Mouse (Mus musculus): ENCODE measurements around the gene Rtp4. TPM values are rescaled to one million over a fixed set of nuclear protein-coding genes. Genes with fewer than 3 reads are reported as not detected.

The Rtp4 gene
- polyA plus RNA-seq (2012; rRNA removed): 14.7 and 23.6 TPM in 2 replicates

GRCm38 (mm10) chr16:23520235-23520871, at the start of gene Rtp4, which contains the start of gene Masp1:
Gene Rtp4, plus strand, starts transcription at chr16:23520291.
Gene Masp1, minus strand, starts transcription at chr16:23520815.
- 9% methylated on average over 12 of the region's 12 CpGs for WGBS
- DNase-seq (ENCODE audit: low read depth, low spot score): no peak

GRCm38 (mm10) chr16:23471551-23471950, 48.5 kb upstream of the Rtp4 start:
- WGBS: 85% methylated on average over 6 of the region's 6 CpGs

DNA sequence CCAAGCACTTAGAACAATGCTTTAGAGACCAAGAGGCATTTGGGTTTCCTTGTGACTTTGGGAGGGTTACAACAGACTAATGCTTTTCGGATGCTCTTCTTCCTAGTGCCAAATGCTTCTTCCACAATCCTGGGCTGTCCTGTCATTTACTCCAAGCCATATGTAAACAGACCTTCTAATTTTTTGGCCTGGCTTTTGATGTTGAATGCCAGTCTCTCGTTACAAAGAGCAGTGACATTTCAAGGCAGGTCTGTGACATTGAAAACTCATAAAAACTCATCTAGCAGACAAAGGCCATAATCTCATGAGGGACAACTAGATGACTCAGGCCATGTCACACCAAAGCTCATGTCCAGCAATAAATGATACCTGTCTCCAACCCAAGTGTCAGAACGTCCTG, 48.0 kb upstream of the Rtp4 start:
- DNase-seq (ENCODE audit: low read depth, low spot score): no peak

More at GRCm38 (mm10) chr16:23471551-23471950, 48.5 kb upstream of the Rtp4 start:
- no peak for DNase-seq (ENCODE audit: low read depth, low spot score)

DNA sequence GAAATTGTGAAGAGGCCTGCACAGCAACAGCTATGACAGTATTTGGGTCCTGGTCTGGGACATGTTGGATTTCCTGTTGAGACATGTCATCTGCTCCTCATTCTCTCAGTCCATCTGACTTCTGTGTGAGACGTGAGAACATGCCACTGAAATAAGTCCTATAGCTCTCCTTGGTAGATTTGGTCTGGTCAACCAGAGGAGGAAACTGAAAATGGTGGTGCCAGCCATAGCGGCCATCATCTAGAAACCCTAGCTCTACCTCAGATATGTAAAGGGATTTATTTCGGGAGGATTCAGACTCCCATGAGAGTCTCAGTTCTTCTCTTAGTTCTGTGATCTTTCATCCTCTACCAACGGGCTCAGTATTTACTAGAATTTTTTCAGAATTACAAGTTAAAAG, 44.4 kb upstream of the Rtp4 start:
- no peak for DNase-seq (ENCODE audit: low read depth, low spot score)
- 86% methylated on average over 4 of the region's 4 CpGs for WGBS

More for the DNA sequence above, 48.0 kb upstream of the Rtp4 start:
- 35% methylated on average over 3 of the region's 3 CpGs for WGBS

DNA sequence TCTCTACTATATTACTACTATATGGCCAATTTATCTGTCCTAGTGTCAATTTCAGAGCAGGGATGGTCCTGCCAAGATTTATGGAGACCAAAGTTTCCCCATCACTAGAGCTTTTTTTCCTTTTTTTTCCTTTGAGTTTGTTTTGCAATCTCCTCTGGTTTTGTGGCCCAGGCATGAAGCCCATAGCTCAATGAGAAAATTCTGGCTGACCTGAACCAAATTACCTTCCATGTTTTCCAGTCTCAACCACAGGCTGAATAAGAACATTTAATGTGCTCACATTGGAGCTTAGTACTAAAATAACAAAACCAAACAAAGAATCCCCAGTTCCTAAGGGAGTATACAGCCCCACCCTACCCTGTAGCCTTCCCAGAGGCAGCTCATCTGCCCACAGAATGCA, 43.5 kb upstream of the Rtp4 start:
- DNase-seq (ENCODE audit: low read depth, low spot score): no peak

GRCm38 (mm10) chr16:23479872-23480603, 40.1 kb upstream of the Rtp4 start:
- 77% methylated on average over 7 of the region's 7 CpGs for WGBS
- DNase-seq (ENCODE audit: low read depth, low spot score): no peak

DNA sequence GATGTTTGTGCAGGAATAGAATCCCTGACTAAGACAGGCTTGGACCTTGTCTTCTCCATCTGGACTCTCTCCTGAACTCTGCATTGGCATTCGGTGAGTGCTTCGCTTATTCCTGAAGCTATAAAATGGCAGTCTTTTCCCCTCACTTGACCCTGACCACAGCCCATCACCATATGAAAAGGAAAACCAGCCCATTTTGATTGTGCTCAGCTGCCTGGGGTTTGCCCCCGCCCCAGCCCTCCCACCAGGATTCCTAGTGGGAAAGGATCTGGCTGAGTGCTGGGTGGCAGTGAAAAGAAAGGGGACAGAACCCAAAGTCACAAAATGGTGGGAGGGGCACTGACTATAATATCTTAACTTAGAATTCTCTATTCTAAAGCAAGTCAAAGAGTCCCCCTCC, 37.9 kb upstream of the Rtp4 start:
- WGBS: 87% methylated on average over 3 of the region's 3 CpGs
- no peak for DNase-seq (ENCODE audit: low read depth, low spot score)

DNA sequence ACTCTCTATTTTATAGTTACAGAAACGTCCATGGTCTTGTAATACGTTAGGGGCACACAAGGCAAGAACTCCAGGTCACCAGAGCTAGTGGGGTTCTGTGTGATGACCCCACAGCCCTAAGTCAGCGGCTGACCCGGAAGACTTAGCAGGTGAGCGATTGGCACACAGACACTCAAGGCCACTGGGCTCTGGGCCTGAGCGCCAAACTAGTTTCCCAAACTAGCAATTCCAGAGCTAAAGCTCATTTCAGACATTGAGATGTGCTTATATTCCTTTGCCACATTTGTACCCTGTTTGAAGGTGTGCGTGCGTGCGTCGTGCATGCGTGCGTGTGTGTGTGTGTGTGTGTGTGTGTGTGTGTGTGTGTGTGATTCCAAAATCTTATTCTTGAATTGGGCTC, 37.2 kb upstream of the Rtp4 start:
- WGBS: 92% methylated on average over 12 of the region's 12 CpGs
- no peak for DNase-seq (ENCODE audit: low read depth, low spot score)

DNA sequence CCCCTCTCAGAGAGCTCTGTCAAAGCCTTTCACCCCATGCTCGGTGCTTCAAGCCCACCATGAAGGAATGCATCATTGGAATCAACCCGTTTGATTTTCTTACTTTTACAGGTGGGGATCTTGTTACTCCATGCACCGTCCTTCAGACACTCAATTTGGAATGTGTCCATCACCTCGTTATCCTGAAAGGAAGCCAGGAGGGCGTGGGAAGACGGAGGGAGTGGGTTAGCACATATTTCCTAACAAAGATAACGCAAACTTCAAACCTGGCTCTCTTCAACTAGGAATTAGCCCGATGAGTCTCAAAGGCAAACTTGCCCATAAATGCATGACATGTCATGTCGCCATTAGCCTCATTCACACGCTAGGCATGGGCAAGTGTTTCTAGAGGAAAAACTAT, 36.8 kb upstream of the Rtp4 start:
- no peak for DNase-seq (ENCODE audit: low read depth, low spot score)
- WGBS: 73% methylated on average over 10 of the region's 10 CpGs

DNA sequence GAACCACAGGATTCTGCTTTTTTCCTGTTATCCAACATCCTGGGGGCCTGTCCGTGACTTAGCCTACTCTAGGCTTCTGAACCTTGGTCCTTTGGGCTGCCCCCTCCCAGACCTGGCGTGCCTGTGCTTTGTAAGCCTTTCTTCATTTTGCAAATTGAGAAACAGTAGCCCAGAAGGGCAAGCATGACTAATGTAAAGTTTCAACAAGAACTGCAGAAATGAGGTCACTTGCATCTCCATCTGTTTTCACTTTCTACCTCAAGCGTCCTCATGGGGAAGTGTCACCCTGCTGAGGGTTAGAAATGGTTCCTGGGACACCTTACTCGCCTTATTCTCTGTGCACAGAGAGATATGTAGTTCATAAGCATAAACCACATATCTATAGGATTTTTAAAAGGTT, 27.3 kb upstream of the Rtp4 start:
- 73% methylated on average over 4 of the region's 4 CpGs for WGBS

GRCm38 (mm10) chr16:23496245-23496924, 23.7 kb upstream of the Rtp4 start:
- DNase-seq (ENCODE audit: low read depth, low spot score): no peak
- WGBS: 58% methylated on average over 8 of the region's 8 CpGs

More for the DNA sequence above, 27.3 kb upstream of the Rtp4 start:
- DNase-seq (ENCODE audit: low read depth, low spot score): no peak

- WGBS: 16% methylated on average over 3 of the region's 3 CpGs
- DNase-seq (ENCODE audit: low read depth, low spot score): no peak
Measured at GRCm38 (mm10) chr16:23497440-23497839, 22.7 kb upstream of the Rtp4 start.

GRCm38 (mm10) chr16:23497881-23498280, 22.2 kb upstream of the Rtp4 start:
- WGBS: 35% methylated on average over 1 of the region's 1 CpGs
- DNase-seq (ENCODE audit: low read depth, low spot score): no peak

DNA sequence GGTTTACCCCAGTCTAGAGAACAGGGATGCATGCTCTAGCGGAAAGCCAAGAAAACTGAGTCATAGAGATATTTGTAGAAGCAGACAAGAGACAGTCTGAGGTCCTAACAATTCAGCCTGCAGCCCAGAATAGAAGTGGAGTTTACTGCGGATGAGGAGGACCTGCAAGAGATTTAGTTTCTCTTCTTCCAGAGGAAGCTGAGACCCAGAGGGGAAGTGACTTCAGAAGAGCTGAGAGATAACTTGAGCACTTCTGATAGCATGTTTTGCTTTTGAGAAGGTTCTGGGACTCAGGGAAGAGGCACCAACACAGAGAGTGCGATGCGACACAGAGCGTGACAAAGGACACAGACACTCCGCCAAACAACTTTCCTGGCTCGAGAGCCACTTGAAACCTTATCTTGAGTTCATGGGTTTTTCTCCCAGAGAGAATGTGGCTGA, 21.4 kb upstream of the Rtp4 start:
- DNase-seq (ENCODE audit: low read depth, low spot score): no peak
- 64% methylated on average over 7 of the region's 7 CpGs for WGBS

DNA sequence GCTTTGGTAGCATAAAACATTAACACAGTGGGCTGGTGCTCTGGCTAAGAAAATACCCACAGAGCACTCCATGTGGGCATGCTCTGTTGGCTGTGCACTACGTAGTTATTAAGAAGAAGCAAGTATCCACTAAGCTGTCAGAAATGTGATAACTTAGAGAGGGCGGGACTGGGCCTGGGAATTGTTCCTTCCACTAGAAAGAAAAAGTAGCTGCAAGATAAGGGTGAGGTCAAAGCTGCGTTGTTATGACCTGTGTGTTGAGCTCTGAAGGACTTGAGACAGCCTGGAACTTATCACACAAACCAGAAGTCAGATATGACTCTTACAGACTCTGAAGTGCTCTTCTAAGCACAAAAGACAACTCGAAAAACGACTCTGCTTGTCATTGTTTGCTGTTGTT, 19.5 kb upstream of the Rtp4 start:
- DNase-seq (ENCODE audit: low read depth, low spot score): no peak

GRCm38 (mm10) chr16:23501288-23501687, 18.8 kb upstream of the Rtp4 start:
- 89% methylated on average over 2 of the region's 2 CpGs for WGBS
- no peak for DNase-seq (ENCODE audit: low read depth, low spot score)

More for the DNA sequence above, 19.5 kb upstream of the Rtp4 start:
- 71% methylated on average over 5 of the region's 5 CpGs for WGBS

GRCm38 (mm10) chr16:23502478-23502877, 17.6 kb upstream of the Rtp4 start:
- WGBS: 41% methylated on average over 3 of the region's 3 CpGs
- no peak for DNase-seq (ENCODE audit: low read depth, low spot score)

DNA sequence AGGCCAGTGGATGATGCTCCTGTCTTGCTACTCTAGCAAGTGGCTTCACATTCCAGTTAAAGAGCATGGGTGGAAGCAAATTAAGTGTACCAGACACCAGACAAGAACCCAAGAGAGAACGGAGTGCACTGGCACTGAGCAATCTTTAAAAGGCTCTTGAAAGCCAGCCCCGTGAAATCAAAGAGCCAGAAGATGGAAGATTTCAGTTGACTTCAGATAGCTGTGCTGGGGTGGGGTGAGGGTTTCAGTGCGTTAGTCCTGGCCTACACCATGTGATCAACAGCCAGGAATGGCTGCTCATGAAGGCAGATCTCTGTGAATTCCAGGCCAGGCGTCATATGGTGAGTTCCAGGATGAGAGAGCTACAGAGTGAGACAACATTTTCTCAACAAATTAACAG, 16.7 kb upstream of the Rtp4 start:
- WGBS: 77% methylated on average over 4 of the region's 4 CpGs
- DNase-seq (ENCODE audit: low read depth, low spot score): no peak

DNA sequence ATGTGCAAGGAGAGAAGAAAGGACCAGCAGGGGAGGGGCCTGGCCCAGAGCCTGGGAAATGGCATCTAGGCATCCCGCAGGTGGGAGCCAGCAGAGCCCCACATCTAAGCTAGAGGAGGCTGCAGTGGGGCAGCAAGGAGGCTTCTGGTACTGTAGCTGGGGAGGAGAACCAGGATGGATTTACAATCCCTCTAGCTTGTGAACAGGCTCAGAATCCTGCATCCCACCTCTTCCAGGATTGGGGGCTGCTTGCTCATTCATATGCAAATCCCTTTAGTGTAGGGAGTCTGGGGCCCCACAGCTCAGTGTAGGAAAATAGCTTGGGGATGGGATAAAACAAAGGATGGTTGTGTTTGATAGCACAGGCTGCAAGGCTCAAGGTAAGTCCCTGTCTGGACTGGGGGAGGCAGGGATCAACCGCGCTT, 15.8 kb upstream of the Rtp4 start:
- 83% methylated on average over 3 of the region's 3 CpGs for WGBS
- no peak for DNase-seq (ENCODE audit: low read depth, low spot score)

- no peak for DNase-seq (ENCODE audit: low read depth, low spot score)
- 51% methylated on average over 11 of the region's 11 CpGs for WGBS
Measured at GRCm38 (mm10) chr16:23505904-23506687, 14.0 kb upstream of the Rtp4 start.
